19 mouse cellular contexts compared by ENCODE assay signal in genomic region chr16:49518844-49519243, GRCm38 (mm10).
A peak's percentile ranks its signal among the peaks of the same experiment; 100 is the strongest.
DNase-seq lines count a peak whose midpoint lies in the region; ATAC-seq lines count a peak whose summit lies in the region.
"Had no signal": no experiment of that assay in that cellular context is flagged by ENCODE, and none has a peak within 500 bp of the region (broad histone marks: within the 10 kb centered on the region; RNA-seq: fewer than 3 reads in every experiment).

No protein-coding gene starts in this region.

- DNase-seq in frontal cortex, postnatal 10 days (ENCODE audit: low spot score in 2 of 2): no peak
- DNase-seq in layer of hippocampus, adult 9-11 months: peak; percentile 20
- DNase-seq in layer of hippocampus, postnatal 25 days (ENCODE audit: extremely low spot score in 1 of 2, low spot score in 1 of 2): no peak
- DNase-seq in left cerebral cortex, postnatal 36 days (ENCODE audit: low spot score in 2 of 2): peak; percentile 40 to 52
- no peak for DNase-seq in left cerebral cortex, postnatal 10 days (ENCODE audit: extremely low spot score in 1 of 2, low spot score in 2 of 2)
- DNase-seq in right cerebral cortex, postnatal 25 days: peak; percentile 51
- DNase-seq in right cerebral cortex, postnatal 14 days: no peak
- DNase-seq: adrenal gland, adult 8-10 months; adrenal gland, postnatal 25 days; cerebellum, adult 18-20 months; cerebellum, adult 9-10 months; cerebellum, postnatal 14 days; gastrocnemius, postnatal 10 days; gastrocnemius, postnatal 36 days; heart, adult 2 months had no signal

- intact Hi-C loops in left cerebral cortex, postnatal 36 days (cut with DNase I): no loop called here
- intact Hi-C loops in left cerebral cortex, postnatal 10 days (cut with DNase I): no loop called here

- ATAC-seq in frontal cortex, adult (ENCODE audit: low TSS enrichment): peak; percentile 81
- ATAC-seq: activated CD4-positive, CD25-positive, alpha-beta regulatory T cell, adult 4 months; forebrain, embryonic 13.5 days; forebrain, embryonic 16.5 days had no signal

Comparison
In these comparisons a context has a peak if more than half of its experiments do, and no peak if none do; other contexts are left out.
1. DNase-seq: peak in layer of hippocampus, adult 9-11 months (single experiment), left cerebral cortex, postnatal 36 days (2 of 2) and right cerebral cortex, postnatal 25 days (single experiment); none in frontal cortex, postnatal 10 days (0 of 2), layer of hippocampus, postnatal 25 days (0 of 2), left cerebral cortex, postnatal 10 days (0 of 2) and right cerebral cortex, postnatal 14 days (single experiment).